Mouse (Mus musculus) brain, adult 2 months (tissue): ENCODE measurements around the gene Skap2.
A peak's percentile ranks its signal among the peaks of the same experiment; 100 is the strongest.

Experiments used
- DNase-seq: peaks from one replicate; pipeline ENCODE4 v3.0.0; 2011; ENCODE audit warnings: low read depth, low spot score

Gene Skap2

GRCm38 (mm10) chr6:51844106-51844505, 168.2 kb downstream of the Skap2 start:
- peak; percentile 42 for DNase-seq

GRCm38 (mm10) chr6:51843081-51843480, 169.3 kb downstream of the Skap2 start:
- no peak for DNase-seq

GRCm38 (mm10) chr6:51838177-51838576, 174.2 kb downstream of the Skap2 start:
- DNase-seq, result no peak

- DNase-seq, result no peak
These were observed 179.0 kb downstream of the Skap2 start for GRCm38 (mm10) chr6:51833362-51833761.

GRCm38 (mm10) chr6:51825621-51826021, 186.7 kb downstream of the Skap2 start:
- peak; percentile 37 for DNase-seq

GRCm38 (mm10) chr6:51824136-51824830, 188.1 kb downstream of the Skap2 start:
- DNase-seq, result no peak

GRCm38 (mm10) chr6:51822049-51822448, 190.3 kb downstream of the Skap2 start:
- DNase-seq, result peak; percentile 95

- no peak for DNase-seq
These were observed 191.5 kb downstream of the Skap2 start for GRCm38 (mm10) chr6:51820853-51821252.

- DNase-seq, result peak; percentile 15
These were observed 195.3 kb downstream of the Skap2 start for GRCm38 (mm10) chr6:51816892-51817621.

GRCm38 (mm10) chr6:51810906-51811305, 201.4 kb downstream of the Skap2 start:
- peak; percentile 81 for DNase-seq

GRCm38 (mm10) chr6:51809164-51809824, 203.1 kb downstream of the Skap2 start:
- DNase-seq, result no peak

GRCm38 (mm10) chr6:51808011-51808410, 204.3 kb downstream of the Skap2 start:
- DNase-seq, result no peak
